Comparison of ENCODE assay signal across 9 mouse cellular contexts in genomic region chr2:26579714-26580113, GRCm38 (mm10). TPM values are rescaled to one million over a fixed set of nuclear protein-coding genes. Genes with fewer than 3 reads are reported as not detected.
DNase-seq lines count a peak whose midpoint lies in the region; ATAC-seq and TF ChIP-seq lines count a peak whose summit lies in the region.
"Had no signal": no experiment of that assay in that cellular context is flagged by ENCODE, and none has a peak within 500 bp of the region (broad histone marks: within the 10 kb centered on the region; RNA-seq: fewer than 3 reads in every experiment).

Gene Egfl7, plus strand, starts transcription at chr2:26580014.

- H3K27ac ChIP-seq in layer of hippocampus, adult 2 months = peak within 1 kb of the TSS; percentile 61
- H3K27ac ChIP-seq in bone marrow macrophage, adult 2 months (ENCODE audit: insufficient read depth, low read depth, low read length) = peak within 1 kb of the TSS; percentile 35
- peak within 1 kb of the TSS; percentile 27; the same call in 1 of the 2 replicates for H3K27ac ChIP-seq in midbrain, postnatal 0 days (ENCODE audit: low read depth, low read length)

- TF ChIP-seq POLR2A in bone marrow macrophage, adult 2 months (IDR thresholded peaks at IDR 0.05; ENCODE audit: borderline replicate concordance, low read depth, low read length) = no peak

- no peaks in the 10 kb centered on the region for H3K9me3 ChIP-seq in midbrain, postnatal 0 days (ENCODE audit: low read length)

- no peak for DNase-seq in layer of hippocampus, adult 2 months (ENCODE audit: low spot score in 2 of 2)
- DNase-seq in layer of hippocampus, adult 9-11 months = no peak
- DNase-seq in heart, adult 8-10 months (ENCODE audit: low spot score) = no peak
- no peak for DNase-seq in layer of hippocampus, postnatal 25 days (ENCODE audit: extremely low spot score in 1 of 2, low spot score in 1 of 2)
- no peak for DNase-seq in midbrain, postnatal 0 days (ENCODE audit: low spot score)

- H3K4me1 ChIP-seq in bone marrow macrophage, adult 2 months (ENCODE audit: control insufficient read depth, insufficient read depth, low read length) = peaks cover 16% of the 10 kb centered on the region
- H3K4me1 ChIP-seq in midbrain, postnatal 0 days (ENCODE audit: insufficient read depth, low read length) = no peaks in the 10 kb centered on the region

- no peaks in the 10 kb centered on the region for H3K36me3 ChIP-seq in midbrain, postnatal 0 days (ENCODE audit: insufficient read depth, low read length)

- ATAC-seq in midbrain, postnatal 0 days (ENCODE audit: low FRiP score) = no peak
- ATAC-seq in monocyte, adult 5-6 weeks (replicated peaks; ENCODE audit: insufficient number of reproducible peaks, low FRiP score, low TSS enrichment, poor library complexity, severe bottlenecking) = no peak
- ATAC-seq in erythroid progenitor cell, adult 5-6 weeks (replicated peaks; ENCODE audit: low FRiP score, poor library complexity, severe bottlenecking) = no peak
- ATAC-seq: Patski had no signal

- no peak for TF ChIP-seq CTCF in layer of hippocampus, adult 2 months (conservative IDR thresholded peaks at IDR 0.05)
- TF ChIP-seq CTCF in bone marrow macrophage, adult 2 months (IDR thresholded peaks at IDR 0.05; ENCODE audit: low read depth, low read length) = no peak
- TF ChIP-seq CTCF in midbrain, postnatal 0 days (IDR thresholded peaks at IDR 0.05) = no peak

- no peak within 1 kb of the TSS for H3K4me2 ChIP-seq in midbrain, postnatal 0 days (ENCODE audit: low read depth, low read length, poor library complexity, severe bottlenecking)

- no peak within 1 kb of the TSS; the same call in 1 of the 2 replicates for H3K4me3 ChIP-seq in layer of hippocampus, adult 2 months
- H3K4me3 ChIP-seq in bone marrow macrophage, adult 2 months (ENCODE audit: insufficient read depth, low read length) = no peak within 1 kb of the TSS
- H3K4me3 ChIP-seq in midbrain, postnatal 0 days (ENCODE audit: low read depth, low read length) = no peak within 1 kb of the TSS

- no peak within 1 kb of the TSS for H3K9ac ChIP-seq in midbrain, postnatal 0 days (replicated peaks; ENCODE audit: low read length, poor library complexity, severe bottlenecking)

- 90% methylated on average over 1 of the region's 1 CpGs for WGBS in midbrain, postnatal 0 days

- H3K27me3 ChIP-seq in midbrain, postnatal 0 days (ENCODE audit: insufficient read depth, low read length) = no peaks in the 10 kb centered on the region
- H3K27me3 ChIP-seq: Patski had no signal

RNA-seq across cellular contexts. Expression of gene Egfl7, which starts in this region (rescaled TPM):
- total RNA-seq in layer of hippocampus, adult 2 months (2021) = 10 to 100 TPM; 72.2 to 74.3 TPM
- 1.5 TPM in 1 of 2 replicates, not detected in the other for polyA plus RNA-seq in bone marrow macrophage, adult 2 months (2012; ENCODE audit: insufficient read depth, insufficient read length, missing spikeins)
- 100 to 1,000 TPM; 122 to 172 (median 148) TPM for total RNA-seq in heart, adult 8-10 months (2022)
- 10 to 100 TPM; 56.8 to 68.2 TPM for total RNA-seq in layer of hippocampus, postnatal 25 days (2021)
- 69.9 and 83.0 TPM in 2 replicates for total RNA-seq in midbrain, postnatal 0 days (2014; rRNA removed)
- polyA plus RNA-seq in midbrain, postnatal 0 days (2015; fragmentation: Nextera tagmentation; extraction: Ambion mirVana) = 63.2 and 70.9 TPM in 2 replicates
- not detected in 3 replicates for total RNA-seq in monocyte, adult 5-6 weeks (2017)
- total RNA-seq in erythroid progenitor cell, adult 5-6 weeks (2015; ENCODE audit: low replicate concordance) = 3.8 and 7.2 TPM in 2 replicates
- 0.77 and 7.2 TPM in 2 replicates for total RNA-seq in erythroid progenitor cell, adult 5-6 weeks (2017; ENCODE audit: low replicate concordance)

Comparison
In these comparisons a context has a peak if more than half of its experiments do, and no peak if none do; other contexts are left out.
1. RNA of gene Egfl7 (polyA plus RNA-seq): 63.2 to 70.9 TPM in midbrain, postnatal 0 days; 1.5 TPM in bone marrow macrophage, adult 2 months; every median in the first group is over 10 times any median in the second.
2. Peak in every context shown above with its lines, with median percentiles within 50 percentile points of each other: H3K27ac ChIP-seq.